Mouse (Mus musculus): ENCODE results near the gene Kif4.

Kif4 gene

DNA sequence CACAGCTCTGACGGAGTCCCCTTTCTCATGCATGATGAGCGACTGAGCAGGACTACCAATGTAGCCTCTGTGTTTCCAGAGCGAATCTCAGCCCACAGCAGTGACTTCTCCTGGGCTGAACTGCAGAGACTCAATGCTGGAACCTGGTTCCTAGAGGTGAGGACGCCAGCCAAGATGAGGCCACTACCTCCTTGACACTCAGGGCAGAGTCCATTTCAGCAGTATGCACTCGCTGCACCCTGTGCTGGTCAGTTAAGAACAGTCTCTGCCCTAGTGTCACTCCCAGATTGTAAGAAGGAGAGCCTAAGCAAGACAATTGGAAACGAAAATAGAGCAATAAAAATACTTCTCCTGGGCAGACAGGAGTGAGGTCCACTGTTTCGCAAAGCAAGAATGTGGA lies 108.8 kb downstream of the Kif4 start:
- DNase-seq, result peak; percentile 42

GRCm38 (mm10) chrX:100738918-100739317 lies 113.4 kb downstream of the Kif4 start:
- DNase-seq, result peak; percentile 65

DNA sequence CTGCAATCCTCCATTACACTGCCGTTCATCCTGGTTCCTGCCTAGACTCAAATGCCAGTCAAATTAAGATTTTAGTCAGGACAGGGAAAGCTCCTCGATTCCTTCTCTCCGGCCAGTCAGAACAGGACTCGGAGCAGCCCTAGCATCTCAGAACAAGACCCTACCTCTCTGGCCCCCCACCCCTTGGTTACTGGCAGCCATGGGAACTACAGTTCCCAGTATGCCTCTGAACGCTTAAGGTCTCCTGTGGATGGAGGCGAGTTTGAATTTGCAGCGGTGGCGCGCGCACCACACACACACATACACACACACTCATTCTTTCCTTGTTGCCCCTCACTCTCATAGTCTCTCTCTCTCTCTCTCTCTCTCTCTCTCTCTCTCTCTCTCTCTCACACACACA lies 113.9 kb downstream of the Kif4 start:
- DNase-seq, result no peak

DNA sequence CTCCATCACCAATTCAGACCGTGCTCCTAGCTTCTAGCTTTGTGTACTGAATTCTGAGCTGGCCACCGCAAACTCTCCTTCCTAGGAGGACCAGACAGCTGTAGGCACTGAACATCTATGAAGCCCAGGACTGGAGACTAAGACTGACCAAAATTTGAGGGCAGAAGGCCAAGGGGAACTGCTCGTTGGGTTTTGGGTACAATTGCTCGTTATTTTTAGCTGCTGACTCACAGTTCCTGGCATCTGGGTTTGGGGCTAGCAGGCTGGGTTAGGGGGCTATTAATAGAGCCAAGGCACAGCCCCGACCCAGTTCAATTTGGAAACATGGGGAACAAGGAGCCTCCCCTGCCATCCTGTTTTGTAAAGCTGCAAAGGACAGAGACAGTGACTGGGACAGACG lies 115.2 kb downstream of the Kif4 start:
- DNase-seq, result no peak

DNA sequence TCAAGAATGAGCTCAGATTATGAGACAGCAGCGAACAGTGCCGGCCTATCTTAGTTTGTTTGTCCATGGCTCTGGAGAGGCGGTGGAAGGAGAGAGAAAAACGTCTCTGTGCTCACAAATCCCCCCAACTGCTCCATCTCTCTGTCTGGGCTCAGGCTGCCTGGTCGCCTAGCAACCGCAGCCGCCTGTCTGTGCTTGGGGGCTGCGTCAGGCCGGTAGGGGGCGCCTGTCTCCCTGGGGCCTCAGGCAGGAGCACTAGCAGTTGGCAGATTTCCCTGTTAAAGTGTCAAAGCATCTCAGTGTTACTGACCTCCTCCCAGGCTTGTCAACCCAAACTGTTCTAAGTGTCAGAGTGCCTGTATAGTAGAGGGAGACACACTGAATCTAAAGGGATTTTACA lies 116.4 kb downstream of the Kif4 start:
- peak; percentile 28 for DNase-seq

DNA sequence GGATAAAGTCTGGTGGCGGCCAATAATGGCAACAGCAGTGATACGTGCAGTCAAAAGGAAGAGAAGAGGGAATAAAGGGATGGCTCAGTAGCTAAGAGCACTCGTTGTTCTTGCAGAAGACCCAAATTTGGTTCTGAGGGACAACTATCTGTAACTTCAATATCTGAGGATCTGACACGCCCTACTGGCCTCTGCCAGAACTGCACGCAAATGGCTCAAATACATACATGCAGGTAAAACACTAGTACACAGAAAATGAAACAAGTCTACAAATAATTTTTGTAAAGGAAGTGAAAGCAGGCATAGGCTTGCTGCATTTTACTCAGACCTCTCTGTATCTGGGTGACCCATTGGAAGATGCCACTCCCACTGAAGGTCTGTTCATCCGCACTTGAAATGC lies 140.3 kb downstream of the Kif4 start:
- DNase-seq, result no peak

GRCm38 (mm10) chrX:100767181-100767884 lies 141.8 kb downstream of the Kif4 start, which contains the start of gene Dlg3:
Gene Dlg3 (plus strand): TSS chrX:100767722.
- peak; percentile 21 for DNase-seq

- DNase-seq, result no peak
These were observed 142.5 kb downstream of the Kif4 start for GRCm38 (mm10) chrX:100767885-100768626.

DNA sequence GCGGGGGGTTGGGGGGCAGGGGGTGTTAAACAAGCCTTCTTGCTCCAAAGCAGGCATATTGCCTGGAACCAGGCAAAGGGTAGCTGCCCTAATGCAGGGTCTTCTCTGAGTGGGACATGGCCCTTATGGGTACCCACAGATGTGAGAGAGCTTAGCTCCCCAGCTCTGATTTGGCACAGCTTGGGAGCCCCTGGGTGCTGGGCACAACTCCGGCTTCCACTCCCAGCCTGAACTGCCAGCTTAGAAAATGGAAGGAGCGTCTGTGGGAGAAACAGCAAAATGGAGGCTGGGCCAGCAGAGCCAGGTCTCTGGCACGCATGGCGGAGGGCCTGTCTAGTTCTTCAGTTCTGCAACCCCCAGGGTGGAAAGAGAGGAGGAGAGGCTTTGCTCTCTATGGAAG lies 143.7 kb downstream of the Kif4 start:
- DNase-seq, result no peak

DNA sequence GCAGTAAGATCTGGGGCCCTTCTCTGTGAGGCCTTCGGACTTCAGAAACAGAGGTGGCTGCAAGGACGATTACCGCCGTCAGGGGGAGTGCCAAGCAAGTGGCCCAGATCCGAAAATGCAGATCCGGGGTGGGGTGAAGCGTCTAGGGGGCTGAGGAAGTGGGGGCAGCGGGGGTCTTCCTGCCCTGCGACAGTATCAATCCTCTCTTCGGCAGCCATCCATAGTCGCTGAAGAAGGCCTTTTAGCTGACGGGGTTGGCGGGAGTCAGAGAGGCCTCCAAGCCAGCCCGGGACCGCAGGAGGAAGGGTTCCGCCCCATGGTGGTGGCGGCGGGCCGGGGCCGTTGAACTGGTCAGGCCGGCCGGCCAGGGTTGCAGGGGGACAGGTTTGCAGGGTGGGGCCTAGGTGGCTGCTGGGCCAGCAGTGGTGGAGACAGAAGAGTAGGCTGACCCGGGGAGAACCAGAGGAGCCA lies 148.8 kb downstream of the Kif4 start:
- peak; percentile 74 for DNase-seq

DNA sequence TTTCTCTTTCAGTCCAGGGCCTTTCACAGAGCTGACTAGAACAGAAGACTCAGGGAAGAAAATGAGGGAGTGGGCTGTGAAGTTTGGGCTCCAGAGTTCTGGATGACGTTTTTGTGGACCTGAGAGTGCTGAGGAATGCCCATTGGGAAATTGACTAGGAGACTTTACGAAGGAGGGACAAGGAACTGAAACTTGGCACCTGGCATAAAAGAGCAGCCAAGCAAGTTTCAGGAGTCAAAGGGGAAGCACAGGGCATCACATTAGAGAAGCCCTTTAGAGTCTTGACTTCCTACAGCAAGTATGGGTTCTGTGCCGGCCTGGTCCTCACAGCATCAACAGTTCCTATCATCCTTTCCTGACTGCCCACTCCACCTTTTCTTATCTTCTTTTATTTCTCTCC lies 149.9 kb downstream of the Kif4 start:
- DNase-seq, result no peak

DNA sequence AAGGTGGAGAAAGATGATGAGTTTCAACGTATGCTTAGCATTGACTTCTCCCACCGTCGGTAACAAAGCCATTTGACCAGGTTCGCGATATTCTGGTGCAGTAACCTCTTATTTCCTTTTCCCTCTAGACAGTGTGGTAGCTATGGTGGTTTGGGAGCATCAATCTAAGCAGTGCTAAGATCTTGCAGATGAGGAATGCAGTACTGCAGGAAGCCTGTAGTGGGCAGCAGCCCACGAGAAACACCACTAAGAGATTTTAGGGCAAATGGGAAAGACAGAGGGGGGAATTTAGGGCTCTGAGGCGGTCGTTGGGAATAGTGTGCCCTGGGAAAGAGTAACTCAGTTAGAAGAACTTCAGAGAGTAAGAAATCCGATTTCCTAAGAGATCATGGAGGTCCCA lies 151.0 kb downstream of the Kif4 start:
- peak; percentile 68 for DNase-seq

Data from kidney, postnatal 14 days (tissue).